Mouse (Mus musculus) stomach, embryonic 16.5 days (tissue): Measurements from ENCODE around the gene Rnf13. TPM values are rescaled to one million over a fixed set of nuclear protein-coding genes. Genes with fewer than 3 reads are reported as not detected.

Experiments used
- polyA plus RNA-seq: library from polyadenylated mRNA; unstranded; fragments of >200 nt; fragmentation: Nextera tagmentation; extraction: Ambion mirVana; gene quantifications from 2 replicates; pipeline ENCODE4 v1.2.1, GENCODE M21; 2015

The Rnf13 gene
- polyA plus RNA-seq, 1 experiment from 2014 or later = 79.4 TPM

Other genes with a start within 250 kb of the Rnf13 start
- gene Wwtr1, start 160.2 kb upstream of the Rnf13 start, polyA plus RNA-seq = 15.5 and 16.2 TPM in 2 replicates
- 62.2 and 74.5 TPM in 2 replicates for gene Commd2, start 84.3 kb upstream of the Rnf13 start, polyA plus RNA-seq
- gene Ankub1, start 43.3 kb upstream of the Rnf13 start, polyA plus RNA-seq = not detected in 2 replicates
- gene Pfn2, start 112.0 kb downstream of the Rnf13 start, polyA plus RNA-seq = 56.5 and 60.5 TPM in 2 replicates